Mouse (Mus musculus): ENCODE measurements around the gene Vav3.

The Vav3 gene

DNA sequence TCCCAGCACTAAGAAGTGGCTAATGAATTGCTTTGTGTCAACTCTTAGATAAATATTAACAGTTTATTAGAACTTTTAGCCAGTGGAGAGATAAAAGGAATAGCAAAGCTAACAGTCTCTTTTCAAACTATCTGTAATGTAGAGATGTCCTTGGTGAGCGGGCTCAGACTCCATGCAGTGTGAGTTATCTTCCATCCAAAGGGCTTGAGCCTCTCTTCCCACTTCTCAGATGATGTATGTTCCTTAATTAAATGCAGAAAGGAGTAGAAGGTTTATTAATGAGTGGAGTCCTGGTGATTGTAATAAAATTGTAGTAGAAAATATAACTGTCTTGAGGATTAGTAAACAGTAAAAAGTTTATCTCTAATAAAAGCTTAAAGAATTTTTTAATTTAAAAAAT is 169.3 kb downstream of the Vav3 start:
- DNase-seq (ENCODE audit: low spot score in 2 of 2): no peak

- DNase-seq (ENCODE audit: low spot score in 2 of 2): no peak
Observed at GRCm38 (mm10) chr3:109511849-109512248, 171.4 kb downstream of the Vav3 start.

DNA sequence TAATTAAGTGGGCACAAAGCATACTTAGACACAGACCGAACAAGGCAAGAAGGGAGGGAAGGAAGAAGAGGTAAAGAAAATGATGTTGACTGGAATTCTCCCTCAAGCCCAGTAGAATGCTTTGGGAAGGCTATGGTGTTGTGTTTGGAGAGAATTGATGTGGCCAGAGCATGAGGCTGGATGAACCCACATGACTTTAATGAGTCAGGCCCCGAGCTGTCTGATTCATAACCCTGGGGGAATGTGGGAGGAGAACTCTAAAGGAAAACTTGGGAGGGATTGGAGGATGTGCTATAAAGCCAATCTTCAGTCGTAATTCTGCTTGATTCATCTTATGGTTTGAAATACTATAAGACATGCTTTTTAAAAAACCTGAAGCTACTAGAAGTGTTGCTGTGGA is 175.0 kb downstream of the Vav3 start:
- no peak for DNase-seq (ENCODE audit: low spot score in 2 of 2)

GRCm38 (mm10) chr3:109516372-109516771 is 175.9 kb downstream of the Vav3 start:
- DNase-seq (ENCODE audit: low spot score in 2 of 2): no peak

GRCm38 (mm10) chr3:109522115-109522514 is 181.7 kb downstream of the Vav3 start:
- DNase-seq (ENCODE audit: low spot score in 2 of 2): no peak

GRCm38 (mm10) chr3:109525825-109526224 is 185.4 kb downstream of the Vav3 start:
- no peak for DNase-seq (ENCODE audit: low spot score in 2 of 2)

- peak; percentile 35 to 76 for DNase-seq (ENCODE audit: low spot score in 2 of 2)
Observed at GRCm38 (mm10) chr3:109526246-109526645, 185.8 kb downstream of the Vav3 start.

DNA sequence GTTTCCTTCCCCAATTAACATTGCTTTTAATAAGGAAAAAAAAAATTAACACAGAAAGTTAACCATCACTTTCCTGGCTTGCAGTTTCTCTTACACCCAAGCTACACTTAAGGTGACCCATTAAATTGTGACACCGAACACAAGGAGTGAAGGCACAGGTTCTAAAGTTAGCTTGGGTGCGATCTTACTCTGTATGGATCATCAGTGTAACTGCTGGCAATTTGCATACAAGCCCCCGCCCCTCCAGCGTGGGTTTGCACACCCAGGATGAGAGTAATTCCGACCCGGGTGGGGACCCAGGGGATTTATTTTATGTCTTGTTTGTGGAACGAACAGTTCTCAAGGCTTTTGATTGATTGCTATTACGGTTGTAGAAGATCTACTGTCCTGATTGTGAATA is 186.2 kb downstream of the Vav3 start:
- no peak for DNase-seq (ENCODE audit: low spot score in 2 of 2)

- no peak for DNase-seq (ENCODE audit: low spot score in 2 of 2)
Observed at GRCm38 (mm10) chr3:109528688-109529087, 188.2 kb downstream of the Vav3 start.

DNA sequence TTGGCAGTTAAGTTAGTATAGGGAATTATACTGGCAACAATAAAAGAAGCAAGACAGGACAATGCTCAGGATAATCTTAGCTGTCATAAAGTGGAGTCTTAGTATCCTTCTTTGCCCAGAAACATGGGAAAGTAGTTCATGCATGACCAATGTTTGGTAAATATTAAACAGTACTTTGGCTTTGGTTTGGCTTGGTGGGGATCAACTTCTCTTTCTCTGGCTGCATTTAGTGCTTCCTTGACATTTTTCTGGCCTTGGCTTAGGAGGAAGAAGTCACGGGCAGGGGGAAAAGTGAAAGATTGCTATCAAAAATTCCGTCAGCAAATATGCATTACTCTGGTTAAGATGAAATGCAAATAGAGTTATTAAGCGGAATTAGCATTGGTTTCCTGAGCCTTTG is 197.2 kb downstream of the Vav3 start:
- DNase-seq (ENCODE audit: low spot score in 2 of 2): no peak

- DNase-seq (ENCODE audit: low spot score in 2 of 2): no peak
Observed at GRCm38 (mm10) chr3:109540009-109540408, 199.6 kb downstream of the Vav3 start.

DNA sequence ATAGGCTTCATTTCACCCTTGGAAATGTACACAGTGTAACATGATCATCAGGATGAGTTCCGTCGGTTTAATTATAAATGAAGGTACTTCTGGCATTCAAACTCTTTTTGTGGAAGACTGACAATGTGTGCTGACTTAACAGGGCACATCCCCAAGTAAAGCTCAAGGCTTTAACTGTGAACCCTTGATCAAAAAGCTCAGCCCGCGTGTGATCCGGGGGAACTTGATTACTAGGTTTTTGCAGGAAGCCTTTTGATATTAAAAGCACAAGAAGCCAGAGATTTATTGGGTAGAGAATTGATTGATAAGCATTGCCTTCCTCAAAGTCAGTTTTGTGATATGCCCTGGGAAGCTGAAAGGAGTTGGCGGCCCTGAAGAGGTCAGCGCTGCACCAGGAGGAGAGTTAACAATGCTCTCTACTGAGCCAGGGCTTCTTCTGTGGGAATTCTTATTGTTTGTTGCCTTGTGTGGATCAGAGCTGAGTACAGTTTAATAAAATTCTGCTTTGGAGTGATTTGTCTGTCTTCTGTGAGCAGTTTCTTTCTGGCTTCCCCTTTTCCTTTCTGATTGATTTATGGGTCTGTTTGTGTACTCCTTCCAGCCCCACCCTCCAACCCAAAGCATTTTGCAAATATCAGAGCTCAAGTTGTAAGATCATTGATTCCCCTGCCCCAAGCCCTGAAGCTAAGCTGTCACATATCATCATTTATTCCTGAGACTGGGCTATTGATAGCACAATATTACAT is 204.2 kb downstream of the Vav3 start:
- DNase-seq (ENCODE audit: low spot score in 2 of 2): no peak

DNA sequence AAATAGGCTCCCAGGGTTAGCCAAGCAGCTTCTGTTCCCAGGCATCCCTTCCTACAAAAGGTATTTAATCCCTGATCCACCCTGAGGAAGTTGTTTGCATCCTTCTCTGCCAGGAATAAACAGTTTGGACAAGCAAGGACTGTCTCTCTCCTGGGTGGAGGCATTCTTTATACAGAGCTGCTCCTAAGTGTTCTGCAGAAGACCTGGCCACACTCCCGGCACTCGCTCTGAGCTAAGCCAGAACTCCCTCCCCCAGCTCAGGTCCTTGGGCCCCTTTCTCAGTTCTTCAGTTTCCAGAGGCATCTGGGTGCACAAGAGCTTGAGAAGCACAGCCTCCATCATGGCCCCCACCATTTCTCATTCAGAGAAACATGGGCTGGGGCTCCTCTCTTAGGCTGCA is 216.9 kb downstream of the Vav3 start:
- DNase-seq (ENCODE audit: low spot score in 2 of 2): no peak

- no peak for DNase-seq (ENCODE audit: low spot score in 2 of 2)
Observed at GRCm38 (mm10) chr3:109561295-109561694, 220.8 kb downstream of the Vav3 start.

DNA sequence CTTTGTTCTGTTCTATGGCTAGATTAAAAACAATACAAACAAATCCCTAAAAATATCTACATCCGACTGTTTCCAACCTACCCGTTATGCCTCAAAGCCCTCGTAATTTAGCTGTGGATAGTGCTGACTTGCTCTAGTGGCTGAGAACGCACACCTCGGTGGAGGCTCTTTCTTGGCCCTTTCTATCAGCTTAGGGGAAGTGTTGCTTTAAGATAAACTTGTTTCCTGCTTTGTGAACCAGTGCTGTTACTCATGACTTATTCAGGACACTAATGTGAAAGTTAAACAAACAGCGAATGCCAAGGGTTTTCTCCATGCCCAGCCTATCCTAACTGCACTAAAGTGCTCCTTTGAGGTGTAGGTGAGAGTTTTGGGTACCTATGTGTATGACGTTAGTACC is 221.3 kb downstream of the Vav3 start:
- no peak for DNase-seq (ENCODE audit: low spot score in 2 of 2)

GRCm38 (mm10) chr3:109562268-109562667 is 221.8 kb downstream of the Vav3 start:
- no peak for DNase-seq (ENCODE audit: low spot score in 2 of 2)

DNA sequence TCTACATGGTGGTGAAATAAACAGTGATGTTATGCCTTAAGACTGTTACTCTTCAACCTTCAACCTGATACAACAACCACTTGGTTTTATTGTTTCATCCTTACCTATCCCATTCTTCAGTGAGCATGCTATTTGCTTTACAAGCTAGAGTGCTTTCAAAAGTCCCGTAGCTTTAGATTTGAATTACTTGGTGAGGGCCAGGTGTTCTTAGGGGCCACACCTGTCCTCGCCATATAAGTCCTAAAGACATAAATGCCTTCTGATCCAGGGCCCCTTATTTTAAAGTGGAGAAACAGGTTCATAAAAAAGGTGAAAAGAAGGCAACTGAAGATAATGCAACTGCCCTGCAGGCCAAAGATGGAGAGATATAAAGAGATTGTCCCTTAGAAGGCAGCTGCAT is 224.0 kb downstream of the Vav3 start:
- DNase-seq (ENCODE audit: low spot score in 2 of 2): no peak

GRCm38 (mm10) chr3:109568542-109569265 is 228.3 kb downstream of the Vav3 start:
- DNase-seq (ENCODE audit: low spot score in 2 of 2): no peak

GRCm38 (mm10) chr3:109571483-109571882 is 231.0 kb downstream of the Vav3 start:
- DNase-seq (ENCODE audit: low spot score in 2 of 2): no peak

GRCm38 (mm10) chr3:109572871-109573270 is 232.4 kb downstream of the Vav3 start:
- DNase-seq (ENCODE audit: low spot score in 2 of 2): no peak

DNA sequence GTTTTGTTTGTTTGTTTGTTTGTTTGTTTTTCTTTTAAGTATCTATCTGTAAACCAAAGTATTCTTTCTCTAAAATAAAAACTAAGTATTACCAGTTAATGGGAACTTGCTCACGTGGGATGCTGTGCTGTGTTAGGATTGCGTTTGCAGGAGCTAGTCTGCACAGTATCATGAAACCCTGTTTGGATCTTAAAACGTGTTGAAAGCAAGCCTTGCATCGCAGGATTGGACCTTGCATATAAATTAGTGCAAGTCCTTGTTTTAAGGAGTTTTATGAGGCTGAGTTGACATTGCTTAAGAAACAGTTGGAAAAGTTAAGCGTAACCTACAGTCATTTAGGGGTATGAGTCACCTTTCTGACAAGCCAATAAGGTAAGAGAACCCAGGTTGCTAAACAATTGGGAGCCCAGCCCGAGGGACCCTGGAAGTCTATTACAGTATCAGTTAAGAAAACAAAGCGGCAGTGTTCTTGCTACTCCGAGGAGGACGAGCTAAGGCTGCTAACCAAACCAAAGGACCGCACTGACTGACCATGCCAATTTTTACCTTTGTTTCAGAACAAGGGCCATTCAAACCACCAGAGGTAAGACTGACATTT is 233.2 kb downstream of the Vav3 start:
- DNase-seq (ENCODE audit: low spot score in 2 of 2): no peak

- DNase-seq (ENCODE audit: low spot score in 2 of 2): no peak
Observed at GRCm38 (mm10) chr3:109574161-109574560, 233.7 kb downstream of the Vav3 start.

DNA sequence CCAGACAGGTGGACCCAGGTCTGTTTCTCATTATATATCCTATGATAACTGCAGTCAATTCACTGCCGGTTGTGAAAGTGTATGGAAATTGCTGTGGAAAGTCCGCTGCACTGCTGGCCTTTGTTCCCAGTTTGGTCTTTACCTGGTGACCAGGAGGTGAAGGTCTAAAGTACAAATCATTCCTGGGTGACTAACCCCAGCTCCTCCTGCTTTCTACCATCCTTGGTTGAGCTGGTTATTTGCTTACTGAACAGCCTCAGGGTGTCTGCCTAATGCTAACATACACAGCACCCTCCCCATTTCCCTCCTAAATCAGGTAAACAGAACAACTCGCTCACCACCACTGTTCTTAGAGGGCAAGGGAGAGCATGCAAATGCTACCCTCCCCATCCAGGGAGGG is 237.9 kb downstream of the Vav3 start:
- DNase-seq (ENCODE audit: low spot score in 2 of 2): no peak
